Mouse (Mus musculus) forebrain, embryonic 16.5 days (tissue): ENCODE measurements around the gene Tmem59. TPM values are rescaled to one million over a fixed set of nuclear protein-coding genes. Genes with fewer than 3 reads are reported as not detected.

Experiments used
- ATAC-seq: fragments of 200-750 bp; cut with Nextera tagmentation; 2 replicates; pipeline ENCODE4 v1.8.0; 2017; ENCODE audit warnings: mild to moderate bottlenecking, moderate library complexity
- H3K27ac ChIP-seq: fragments of 300-500 bp; sonication (generic); 2 replicates; pipeline ENCODE4 v1.5.1; 2014; ENCODE audit warnings: low read length, control low read depth
- H3K27me3 ChIP-seq: fragments of 300-500 bp; sonication (generic); replicated peaks from 2 replicates; pipeline ENCODE4 v1.6.1; 2014; ENCODE audit warnings: low read length; ENCODE audit not compliant: control insufficient read depth, insufficient read depth
- H3K36me3 ChIP-seq: fragments of 300-500 bp; sonication (generic); 2 replicates; pipeline ENCODE4 v1.6.1; 2014; ENCODE audit not compliant: control insufficient read depth, insufficient read depth
- H3K4me1 ChIP-seq: fragments of 300-500 bp; sonication (generic); replicated peaks from 2 replicates; pipeline ENCODE4 v1.6.1; 2014; ENCODE audit warnings: low read length; ENCODE audit not compliant: control insufficient read depth, insufficient read depth
- H3K4me2 ChIP-seq: fragments of 300-500 bp; sonication (generic); 2 replicates; pipeline ENCODE4 v1.6.1; 2014; ENCODE audit warnings: mild to moderate bottlenecking, low read length, control low read depth
- H3K4me3 ChIP-seq: fragments of 300-500 bp; sonication (generic); replicated peaks from 2 replicates; pipeline ENCODE4 v1.5.1; 2014; ENCODE audit warnings: mild to moderate bottlenecking, low read length, control low read depth
- H3K9ac ChIP-seq: fragments of 300-500 bp; sonication (generic); replicated peaks from 2 replicates; pipeline ENCODE4 v1.6.1; 2014; ENCODE audit warnings: low read depth, low read length, control low read depth
- H3K9me3 ChIP-seq: fragments of 300-500 bp; sonication (generic); 2 replicates; pipeline ENCODE4 v1.6.1; 2016; ENCODE audit warnings: low read length; ENCODE audit not compliant: control insufficient read depth
- WGBS: fragments of 180-500 bp; shearing (Covaris S2); extraction: QIAGEN DNeasy Blood & Tissue Kit; methylation state at CpG from one replicate; pipeline ENCODE4 v1.1.7; 2014; 5-methylcytosine and 5-hydroxymethylcytosine counted together
- polyA plus RNA-seq: library from polyadenylated mRNA; unstranded; fragments of >200 nt; fragmentation: Nextera tagmentation; extraction: Ambion mirVana; gene quantifications from 2 replicates; pipeline ENCODE4 v1.2.1, GENCODE M21; 2015

Gene Tmem59
- polyA plus RNA-seq, 1 experiment from 2014 or later = 375 TPM

DNA sequence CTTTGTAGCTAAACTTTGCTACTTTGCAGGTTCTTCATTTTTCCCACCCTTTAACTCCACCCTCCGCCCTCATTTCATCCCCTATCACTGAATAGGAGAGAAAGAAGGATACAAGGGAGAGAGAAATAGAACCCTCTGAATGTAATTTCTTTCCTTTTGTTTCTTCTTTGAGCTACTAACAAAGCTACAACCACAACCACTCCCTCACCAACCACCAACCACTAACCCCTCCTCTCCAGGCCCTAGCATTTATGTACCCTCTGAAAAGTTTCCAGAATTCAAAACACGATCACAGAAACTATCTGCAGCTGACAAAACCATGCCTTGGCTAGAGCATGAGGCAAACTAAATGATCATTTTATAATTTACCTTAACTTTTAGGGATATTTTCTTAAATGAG lies 18.3 kb downstream of the Tmem59 start:
- no peak overlapping the region for H3K9ac ChIP-seq
- no peak overlapping the region for H3K4me3 ChIP-seq
- 97% methylated on average over 2 of the region's 2 CpGs for WGBS
- no peak overlapping the region for H3K27ac ChIP-seq
- H3K4me2 ChIP-seq = no peak overlapping the region
- H3K9me3 ChIP-seq = no peaks in the 10 kb centered on the region
- no peaks in the 10 kb centered on the region for H3K4me1 ChIP-seq
- H3K36me3 ChIP-seq = peaks cover 49% of the 10 kb centered on the region
- ATAC-seq = no peak
- H3K27me3 ChIP-seq = no peaks in the 10 kb centered on the region

- H3K9ac ChIP-seq = no peak overlapping the region
- no peaks in the 10 kb centered on the region for H3K9me3 ChIP-seq
- H3K4me2 ChIP-seq = no peak overlapping the region
- peaks cover 51% of the 10 kb centered on the region for H3K36me3 ChIP-seq
- H3K27ac ChIP-seq = no peak overlapping the region
- no peak overlapping the region for H3K4me3 ChIP-seq
- H3K27me3 ChIP-seq = no peaks in the 10 kb centered on the region
- ATAC-seq = no peak
- no peaks in the 10 kb centered on the region for H3K4me1 ChIP-seq
- 91% methylated on average over 5 of the region's 5 CpGs for WGBS
Observed at GRCm38 (mm10) chr4:107198072-107198471, 19.9 kb downstream of the Tmem59 start.

GRCm38 (mm10) chr4:107201779-107202178 lies 23.6 kb downstream of the Tmem59 start:
- Histone ChIP-seq H3K9me3 (no peaks in the 10 kb centered on the region), H3K4me2 (no peak overlapping the region), H3K9ac (no peak overlapping the region), H3K27ac (no peak overlapping the region), H3K27me3 (no peaks in the 10 kb centered on the region), H3K4me3 (no peak overlapping the region), H3K4me1 (no peaks in the 10 kb centered on the region), H3K36me3 (peaks cover 54% of the 10 kb centered on the region)
- no peak for ATAC-seq
- WGBS = 98% methylated on average over 3 of the region's 3 CpGs

- no peak for ATAC-seq
- Histone ChIP-seq H3K27me3 (no peaks in the 10 kb centered on the region), H3K9ac (no peak overlapping the region), H3K36me3 (peaks cover 48% of the 10 kb centered on the region), H3K9me3 (no peaks in the 10 kb centered on the region), H3K4me2 (no peak overlapping the region), H3K4me3 (no peak overlapping the region), H3K27ac (no peak overlapping the region), H3K4me1 (no peaks in the 10 kb centered on the region)
- 88% methylated on average over 7 of the region's 7 CpGs for WGBS
Observed at GRCm38 (mm10) chr4:107203001-107203400, 24.8 kb downstream of the Tmem59 start.

DNA sequence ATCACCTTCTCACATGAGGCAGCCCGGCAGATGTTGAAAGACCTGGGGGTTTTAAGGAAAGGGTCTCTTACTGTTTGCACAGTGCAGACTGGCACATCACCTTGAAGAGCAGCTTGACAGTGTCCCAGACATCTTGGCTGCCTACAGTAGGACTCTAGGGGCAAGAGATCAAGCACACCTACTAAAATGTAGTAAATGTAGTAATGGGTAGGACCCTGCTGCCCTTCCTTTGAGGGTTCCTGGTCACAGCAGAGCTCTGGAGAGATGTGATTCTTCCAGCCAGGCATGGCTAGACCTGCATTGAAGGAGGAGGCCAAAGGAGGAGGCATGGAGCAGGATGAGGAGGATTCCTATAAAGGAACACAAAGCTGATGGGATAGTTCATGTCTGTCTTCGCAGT lies 28.8 kb downstream of the Tmem59 start:
- WGBS = 93% methylated on average over 2 of the region's 2 CpGs
- Histone ChIP-seq H3K36me3 (peaks cover 15% of the 10 kb centered on the region), H3K4me2 (no peak overlapping the region), H3K27ac (no peak overlapping the region), H3K9me3 (no peaks in the 10 kb centered on the region), H3K4me3 (no peak overlapping the region), H3K27me3 (no peaks in the 10 kb centered on the region), H3K4me1 (no peaks in the 10 kb centered on the region), H3K9ac (no peak overlapping the region)
- no peak for ATAC-seq

DNA sequence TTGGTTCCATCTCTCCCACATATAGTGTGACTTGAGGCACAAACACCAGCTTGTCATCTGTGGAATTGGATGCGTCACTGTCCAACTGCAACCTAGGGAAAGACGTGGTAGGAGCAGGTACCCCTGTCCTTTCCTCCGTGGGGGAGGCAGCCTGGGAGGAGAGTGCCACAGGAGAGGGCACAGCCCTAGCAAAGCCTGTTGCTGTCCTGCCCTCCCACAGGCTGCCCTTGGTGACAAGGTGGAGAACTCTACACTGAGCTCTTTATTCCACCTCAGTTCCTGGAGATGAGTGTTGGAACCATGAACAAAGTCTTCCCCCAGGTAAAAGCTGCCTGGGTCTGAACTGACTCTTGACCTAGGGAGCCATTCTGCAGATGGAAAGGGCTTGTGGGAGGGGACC lies 30.7 kb downstream of the Tmem59 start, which contains the start of gene Ldlrad1:
Gene Ldlrad1 (plus strand): TSS at position 301 of the 400 bp plus-strand sequence.
- H3K9me3 ChIP-seq = no peaks in the 10 kb centered on the region
- no peak within 1 kb of the TSS for H3K4me3 ChIP-seq
- ATAC-seq = no peak
- no peaks in the 10 kb centered on the region for H3K27me3 ChIP-seq
- H3K4me1 ChIP-seq = no peaks in the 10 kb centered on the region
- H3K36me3 ChIP-seq = peaks cover 10% of the 10 kb centered on the region; the same call in 1 of the 2 replicates
- no peak within 1 kb of the TSS for H3K27ac ChIP-seq
- WGBS = 86% methylated on average over 3 of the region's 3 CpGs
- no peak within 1 kb of the TSS for H3K9ac ChIP-seq
- H3K4me2 ChIP-seq = no peak within 1 kb of the TSS

GRCm38 (mm10) chr4:107210483-107211097 lies 32.4 kb downstream of the Tmem59 start:
- H3K4me2 ChIP-seq = no peak overlapping the region
- no peak overlapping the region for H3K4me3 ChIP-seq
- H3K4me1 ChIP-seq = no peaks in the 10 kb centered on the region
- H3K9ac ChIP-seq = no peak overlapping the region
- ATAC-seq = no peak
- 0 out of 2 replicates have a peak, but pooled peaks cover 2% of the 10 kb centered on the region for H3K36me3 ChIP-seq
- no peak overlapping the region for H3K27ac ChIP-seq
- no peaks in the 10 kb centered on the region for H3K27me3 ChIP-seq
- H3K9me3 ChIP-seq = no peaks in the 10 kb centered on the region
- WGBS = 96% methylated on average over 5 of the region's 5 CpGs

- 46% methylated on average over 4 of the region's 4 CpGs for WGBS
- Histone ChIP-seq H3K4me2 (no peak overlapping the region), H3K27me3 (no peaks in the 10 kb centered on the region), H3K36me3 (no peaks in the 10 kb centered on the region), H3K4me1 (no peaks in the 10 kb centered on the region), H3K27ac (no peak overlapping the region), H3K4me3 (no peak overlapping the region), H3K9me3 (no peaks in the 10 kb centered on the region), H3K9ac (no peak overlapping the region)
- no peak for ATAC-seq
Observed at GRCm38 (mm10) chr4:107211465-107211864, 33.3 kb downstream of the Tmem59 start.

DNA sequence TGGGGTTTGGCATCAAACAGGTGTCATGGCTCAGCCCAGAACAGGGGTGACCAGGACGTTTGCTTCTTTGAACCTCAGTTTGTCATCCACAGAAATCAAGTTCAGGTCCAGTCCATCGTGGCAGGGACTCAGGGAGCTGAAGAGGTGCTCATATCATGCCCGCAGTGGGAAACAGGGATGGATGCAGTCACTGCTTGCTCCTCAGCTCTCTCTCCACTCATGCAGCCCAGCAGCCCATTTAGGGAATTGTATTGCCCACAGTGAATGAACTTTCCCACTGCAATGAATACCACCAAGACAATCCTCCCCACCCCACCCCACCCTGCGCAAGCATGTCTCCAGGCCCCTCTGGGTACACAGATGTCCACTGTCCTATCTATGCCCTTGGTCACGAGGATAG lies 33.7 kb downstream of the Tmem59 start:
- H3K27me3 ChIP-seq = no peaks in the 10 kb centered on the region
- H3K27ac ChIP-seq = no peak overlapping the region
- H3K9me3 ChIP-seq = no peaks in the 10 kb centered on the region
- no peak for ATAC-seq
- 80% methylated on average over 5 of the region's 5 CpGs for WGBS
- no peaks in the 10 kb centered on the region for H3K4me1 ChIP-seq
- no peaks in the 10 kb centered on the region for H3K36me3 ChIP-seq
- H3K4me2 ChIP-seq = no peak overlapping the region
- no peak overlapping the region for H3K4me3 ChIP-seq
- H3K9ac ChIP-seq = no peak overlapping the region
